Mouse (Mus musculus): ENCODE measurements at regions not wholly inside any gene's neighbourhood (a gene's known extent, or its start where the extent isn't known, plus 50 kb on each side); places are given as distances from the start of the nearest gene placed in this dataset.

DNA sequence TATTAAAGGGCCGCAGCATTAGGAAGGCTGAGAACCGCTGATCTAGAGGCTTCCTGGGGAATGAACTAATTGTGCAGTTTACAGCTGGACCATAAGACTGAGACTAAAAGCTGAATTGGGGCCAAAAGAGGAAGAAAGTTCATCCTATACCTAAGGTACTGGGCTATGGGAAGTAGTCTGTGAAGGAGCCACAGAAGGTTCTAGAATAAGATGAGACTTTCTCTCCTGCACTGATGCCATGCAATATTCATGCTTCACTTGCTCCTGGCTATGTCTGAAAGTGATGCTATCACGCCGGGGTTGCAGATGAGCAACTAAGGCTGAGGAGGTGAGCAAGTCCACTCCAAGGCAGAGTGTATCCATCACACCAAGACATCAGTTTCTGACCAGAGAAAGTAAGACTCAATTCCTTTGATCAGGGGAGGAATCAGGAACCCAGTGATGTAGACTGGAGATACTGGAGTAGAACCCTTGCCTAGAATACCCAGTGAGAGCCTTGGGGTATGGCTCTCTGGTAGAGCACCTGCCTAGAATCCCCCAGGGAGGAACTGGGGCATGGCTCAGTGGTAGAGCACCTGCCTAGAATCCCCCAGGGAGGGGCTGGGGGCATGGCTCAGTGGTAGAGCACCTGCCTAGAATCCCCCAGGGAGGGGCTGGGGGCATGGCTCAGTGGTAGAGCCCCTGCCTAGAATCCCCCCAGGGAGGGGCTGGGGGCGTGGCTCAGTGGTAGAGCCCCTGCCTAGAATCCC is 51.9 kb upstream of the Myl10 start:
- ATAC-seq (ENCODE audit: insufficient read depth, low read depth), result no peak
- DNase-seq (ENCODE audit: low spot score), result no peak
- H3K9me3 ChIP-seq (replicated peaks; ENCODE audit: control insufficient read depth, low read length), result no peaks in the 10 kb centered on the region
- H3K4me3 ChIP-seq (ENCODE audit: low read depth, low read length), result no peak overlapping the region
- no peak overlapping the region for H3K27ac ChIP-seq (ENCODE audit: low read depth)
- H3K9ac ChIP-seq (replicated peaks; ENCODE audit: low read depth, low read length), result no peak overlapping the region
- H3K4me2 ChIP-seq (ENCODE audit: low read depth, low read length), result no peak overlapping the region
- no peaks in the 10 kb centered on the region for H3K4me1 ChIP-seq (ENCODE audit: control insufficient read depth, insufficient read depth)
- H3K36me3 ChIP-seq (replicated peaks; ENCODE audit: control insufficient read depth, insufficient read depth, low read length), result no peaks in the 10 kb centered on the region
- WGBS, result 78% methylated on average over 5 of the region's 5 CpGs
- no peaks in the 10 kb centered on the region for H3K27me3 ChIP-seq (ENCODE audit: control insufficient read depth, insufficient read depth, low read length)
- no peak for TF ChIP-seq EP300 (IDR thresholded peaks at IDR 0.05; ENCODE audit: low read depth)
- TF ChIP-seq CTCF (IDR thresholded peaks at IDR 0.05; ENCODE audit: low read depth), result no peak

DNA sequence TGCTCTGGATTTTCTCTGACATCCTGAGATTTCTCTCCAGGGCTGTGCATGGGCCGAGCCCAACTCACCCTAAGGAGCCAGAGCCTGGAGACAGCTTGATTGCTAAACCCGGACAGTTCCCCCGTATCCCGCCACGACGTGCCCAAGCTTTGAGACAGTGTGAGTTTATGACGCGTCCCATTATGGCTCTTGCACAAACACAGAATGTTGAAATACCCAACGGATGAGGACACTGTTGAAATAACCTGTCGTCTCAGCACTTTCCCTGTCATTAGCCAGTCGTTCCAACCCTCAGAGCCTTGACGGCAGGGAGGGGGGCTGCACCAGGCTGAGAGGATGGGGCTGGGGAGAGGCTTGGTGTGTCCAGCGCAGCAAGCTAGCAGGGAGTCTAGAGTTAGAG is 50.7 kb upstream of the Myl10 start:
- DNase-seq (ENCODE audit: low spot score) (no peak), ATAC-seq (ENCODE audit: insufficient read depth, low read depth) (no peak)
- Histone ChIP-seq H3K4me2 (ENCODE audit: low read depth, low read length) (no peak overlapping the region), H3K9me3 (replicated peaks; ENCODE audit: control insufficient read depth, low read length) (no peaks in the 10 kb centered on the region), H3K36me3 (replicated peaks; ENCODE audit: control insufficient read depth, insufficient read depth, low read length) (no peaks in the 10 kb centered on the region), H3K4me1 (ENCODE audit: control insufficient read depth, insufficient read depth) (no peaks in the 10 kb centered on the region), H3K9ac (replicated peaks; ENCODE audit: low read depth, low read length) (no peak overlapping the region), H3K4me3 (ENCODE audit: low read depth, low read length) (no peak overlapping the region), H3K27me3 (ENCODE audit: control insufficient read depth, insufficient read depth, low read length) (no peaks in the 10 kb centered on the region), H3K27ac (ENCODE audit: low read depth) (no peak overlapping the region)
- TF ChIP-seq EP300 (IDR thresholded peaks at IDR 0.05; ENCODE audit: low read depth) (no peak), CTCF (IDR thresholded peaks at IDR 0.05; ENCODE audit: low read depth) (no peak)
- WGBS, result 63% methylated on average over 13 of the region's 13 CpGs
